12 mouse cellular contexts compared by ENCODE assay signal in the genomic region with DNA sequence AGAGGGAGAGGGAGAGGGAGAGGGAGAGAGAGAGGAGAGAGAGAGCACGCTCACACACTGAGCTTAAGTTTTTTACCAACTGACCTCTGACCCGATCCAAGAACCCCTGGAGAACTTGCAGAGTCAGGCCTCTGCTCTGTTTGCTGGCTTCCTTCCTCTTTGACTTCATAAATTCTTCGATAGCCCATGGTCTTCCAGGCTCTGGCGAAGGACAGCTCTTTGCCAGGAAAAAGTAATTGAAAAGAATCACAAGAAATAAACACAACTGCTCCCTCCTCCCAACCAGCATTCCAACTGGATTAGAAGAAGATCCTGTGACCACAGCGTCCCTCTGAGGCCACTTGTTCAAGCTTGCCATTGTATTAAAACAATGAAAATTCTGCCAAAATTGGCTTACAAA.
DNase-seq lines count a peak whose midpoint lies in the region; ATAC-seq and TF ChIP-seq lines count a peak whose summit lies in the region.
"Had no signal": no experiment of that assay in that cellular context is flagged by ENCODE, and none has a peak within 500 bp of the region (broad histone marks: within the 10 kb centered on the region; RNA-seq: fewer than 3 reads in every experiment).

No protein-coding gene starts in this region.

- H3K4me2 ChIP-seq in intestine, embryonic 16.5 days (ENCODE audit: low read depth, low read length), result no peak overlapping the region
- no peak overlapping the region for H3K4me2 ChIP-seq in intestine, embryonic 15.5 days (replicated peaks)
- H3K4me2 ChIP-seq in midbrain, embryonic 11.5 days, result no peak overlapping the region
- H3K4me2 ChIP-seq in stomach, postnatal 0 days (replicated peaks; ENCODE audit: low read depth), result no peak overlapping the region
- H3K4me2 ChIP-seq: liver, embryonic 13.5 days had no signal

- H3K36me3 ChIP-seq in intestine, embryonic 16.5 days (ENCODE audit: control insufficient read depth, insufficient read depth, low read length), result no peaks in the 10 kb centered on the region
- no peaks in the 10 kb centered on the region for H3K36me3 ChIP-seq in intestine, embryonic 15.5 days
- H3K36me3 ChIP-seq in midbrain, embryonic 11.5 days (ENCODE audit: control insufficient read depth, insufficient read depth, low read length), result no peaks in the 10 kb centered on the region
- no peaks in the 10 kb centered on the region for H3K36me3 ChIP-seq in midbrain, embryonic 10.5 days
- H3K36me3 ChIP-seq in stomach, postnatal 0 days (ENCODE audit: control insufficient read depth, insufficient read depth, low read length), result no peaks in the 10 kb centered on the region
- H3K36me3 ChIP-seq: forebrain, embryonic 10.5 days; liver, embryonic 13.5 days had no signal

- no peak overlapping the region for H3K27ac ChIP-seq in intestine, embryonic 16.5 days (ENCODE audit: low read length)
- H3K27ac ChIP-seq in intestine, embryonic 15.5 days, result no peak overlapping the region
- H3K27ac ChIP-seq in midbrain, embryonic 11.5 days (ENCODE audit: low read depth, low read length), result no peak overlapping the region
- H3K27ac ChIP-seq in midbrain, embryonic 10.5 days (replicated peaks), result no peak overlapping the region
- H3K27ac ChIP-seq in stomach, postnatal 0 days (replicated peaks), result no peak overlapping the region
- H3K27ac ChIP-seq: forebrain, embryonic 10.5 days had no signal

- no peak overlapping the region for H3K4me3 ChIP-seq in intestine, embryonic 16.5 days (ENCODE audit: low read length)
- no peak overlapping the region for H3K4me3 ChIP-seq in intestine, embryonic 15.5 days (replicated peaks)
- H3K4me3 ChIP-seq in midbrain, embryonic 11.5 days (ENCODE audit: low read depth, low read length), result no peak overlapping the region
- H3K4me3 ChIP-seq in midbrain, embryonic 10.5 days, result no peak overlapping the region
- H3K4me3 ChIP-seq in stomach, postnatal 0 days (ENCODE audit: low read depth, low read length), result no peak overlapping the region
- H3K4me3 ChIP-seq: forebrain, embryonic 10.5 days; liver, embryonic 13.5 days had no signal

- 13% methylated on average over 5 of the region's 5 CpGs for WGBS in intestine, embryonic 16.5 days
- 12% methylated on average over 5 of the region's 5 CpGs for WGBS in intestine, embryonic 15.5 days
- WGBS in midbrain, embryonic 11.5 days, result 6% methylated on average over 5 of the region's 5 CpGs
- 7% methylated on average over 5 of the region's 5 CpGs for WGBS in midbrain, embryonic 10.5 days
- 14% methylated on average over 5 of the region's 5 CpGs for WGBS in stomach, postnatal 0 days

- peak; percentile 53 for TF ChIP-seq CTCF in stomach, postnatal 0 days (IDR thresholded peaks at IDR 0.05; ENCODE audit: low read depth)

- no peak for TF ChIP-seq EP300 in stomach, postnatal 0 days (optimal IDR thresholded peaks at IDR 0.05)

- no peaks in the 10 kb centered on the region; the same call in 1 of the 2 replicates for H3K27me3 ChIP-seq in intestine, embryonic 16.5 days (replicated peaks; ENCODE audit: control insufficient read depth, insufficient read depth, low read length)
- no peaks in the 10 kb centered on the region; the same call in 1 of the 2 replicates for H3K27me3 ChIP-seq in intestine, embryonic 15.5 days (replicated peaks)
- H3K27me3 ChIP-seq in midbrain, embryonic 11.5 days (ENCODE audit: control insufficient read depth, insufficient read depth, low read length), result no peaks in the 10 kb centered on the region
- peaks cover 78% of the 10 kb centered on the region for H3K27me3 ChIP-seq in midbrain, embryonic 10.5 days (ENCODE audit: low read depth, poor library complexity, severe bottlenecking)
- no peaks in the 10 kb centered on the region for H3K27me3 ChIP-seq in stomach, postnatal 0 days (ENCODE audit: control insufficient read depth, insufficient read depth, low read length)
- H3K27me3 ChIP-seq: liver, embryonic 13.5 days had no signal

- peak; percentile 11 for DNase-seq in adrenal gland, postnatal 10 days
- DNase-seq in adrenal gland, postnatal 25 days, result no peak
- peak; percentile 72 for DNase-seq in midbrain, embryonic 11.5 days (ENCODE audit: low spot score, missing footprints)
- DNase-seq in midbrain, embryonic 10.5 days (ENCODE audit: low spot score), result no peak
- no peak for DNase-seq in stomach, postnatal 0 days (ENCODE audit: low spot score)
- DNase-seq: cerebellum, postnatal 36 days; liver, embryonic 13.5 days had no signal

- no peaks in the 10 kb centered on the region for H3K9me3 ChIP-seq in intestine, embryonic 16.5 days (ENCODE audit: control insufficient read depth, low read length)
- H3K9me3 ChIP-seq in intestine, embryonic 15.5 days, result no peaks in the 10 kb centered on the region
- H3K9me3 ChIP-seq in midbrain, embryonic 11.5 days (ENCODE audit: control insufficient read depth, low read length), result no peaks in the 10 kb centered on the region
- no peaks in the 10 kb centered on the region for H3K9me3 ChIP-seq in midbrain, embryonic 10.5 days (replicated peaks)
- no peaks in the 10 kb centered on the region for H3K9me3 ChIP-seq in stomach, postnatal 0 days (ENCODE audit: control insufficient read depth, low read length)
- H3K9me3 ChIP-seq: forebrain, embryonic 10.5 days; liver, embryonic 13.5 days had no signal

- ATAC-seq in intestine, embryonic 16.5 days, result 0 out of 2 replicates have a peak, but pooled peaks have one; percentile 26
- no peak for ATAC-seq in intestine, embryonic 15.5 days
- no peak for ATAC-seq in midbrain, embryonic 11.5 days (ENCODE audit: low FRiP score)
- ATAC-seq in stomach, postnatal 0 days (ENCODE audit: low FRiP score, low TSS enrichment), result no peak
- ATAC-seq in erythroid progenitor cell, adult 5-6 weeks (replicated peaks; ENCODE audit: low FRiP score, poor library complexity, severe bottlenecking), result no peak
- ATAC-seq: midbrain, embryonic 16.5 days had no signal

- H3K9ac ChIP-seq in intestine, embryonic 16.5 days (ENCODE audit: low read depth, low read length), result no peak overlapping the region
- H3K9ac ChIP-seq in intestine, embryonic 15.5 days, result no peak overlapping the region
- no peak overlapping the region for H3K9ac ChIP-seq in midbrain, embryonic 11.5 days (ENCODE audit: low read length)
- H3K9ac ChIP-seq in stomach, postnatal 0 days (ENCODE audit: low read length), result no peak overlapping the region
- H3K9ac ChIP-seq: liver, embryonic 13.5 days had no signal

- H3K4me1 ChIP-seq in intestine, embryonic 16.5 days (ENCODE audit: control insufficient read depth, insufficient read depth, low read length), result peaks cover 10% of the 10 kb centered on the region
- H3K4me1 ChIP-seq in intestine, embryonic 15.5 days (replicated peaks), result peaks cover 6% of the 10 kb centered on the region; the same call in 1 of the 2 replicates
- H3K4me1 ChIP-seq in midbrain, embryonic 11.5 days (ENCODE audit: control insufficient read depth, insufficient read depth, low read length), result no peaks in the 10 kb centered on the region
- peaks cover 46% of the 10 kb centered on the region for H3K4me1 ChIP-seq in midbrain, embryonic 10.5 days
- H3K4me1 ChIP-seq in stomach, postnatal 0 days (replicated peaks; ENCODE audit: control insufficient read depth, insufficient read depth), result no peaks in the 10 kb centered on the region
- H3K4me1 ChIP-seq: liver, embryonic 13.5 days had no signal

Comparison
In these comparisons a context has a peak if more than half of its experiments do, and no peak if none do; other contexts are left out.
1. DNase-seq: peak in adrenal gland, postnatal 10 days (single experiment) and midbrain, embryonic 11.5 days (single experiment); none in adrenal gland, postnatal 25 days (single experiment), midbrain, embryonic 10.5 days (single experiment) and stomach, postnatal 0 days (single experiment).